Comparison of ENCODE assay signal across 30 mouse cellular contexts in genomic region chr7:43995577-43995976, GRCm38 (mm10). TPM values are rescaled to one million over a fixed set of nuclear protein-coding genes. Genes with fewer than 3 reads are reported as not detected.
"Had no signal": no experiment of that assay in that cellular context is flagged by ENCODE, and none has a peak within 500 bp of the region (broad histone marks: within the 10 kb centered on the region; RNA-seq: fewer than 3 reads in every experiment).

Gene Klk1b11, plus strand, starts transcription at chr7:43995877.

RNA-seq across cellular contexts. Expression of gene Klk1b11, which starts in this region (rescaled TPM):
- total RNA-seq: common myeloid progenitor, adult 5-6 weeks; forebrain, postnatal 0 days; gastrocnemius, adult 18-20 months; gastrocnemius, adult 2 months; gastrocnemius, adult 8-10 months; gastrocnemius, postnatal 10 days; gastrocnemius, postnatal 14 days; gastrocnemius, postnatal 25 days; gastrocnemius, postnatal 36 days; gastrocnemius, postnatal 4 days; granulocyte monocyte progenitor cell, adult 5-6 weeks; heart, adult 18-20 months; heart, adult 2 months; heart, adult 8-10 months had no signal
- polyA plus RNA-seq: cortical plate, adult 2 months; embryonic facial prominence, embryonic 10.5 days; embryonic facial prominence, embryonic 11.5 days; embryonic facial prominence, embryonic 12.5 days; embryonic facial prominence, embryonic 13.5 days; embryonic facial prominence, embryonic 14.5 days; embryonic facial prominence, embryonic 15.5 days; erythroblast, embryonic 14.5 days; forebrain, embryonic 10.5 days; forebrain, embryonic 11.5 days; forebrain, embryonic 12.5 days; forebrain, embryonic 13.5 days; forebrain, embryonic 14.5 days; forebrain, embryonic 15.5 days; forebrain, embryonic 16.5 days; forebrain, postnatal 0 days; frontal cortex, adult 2 months; heart, adult 2 months had no signal
